Mouse (Mus musculus) embryo, embryonic 10 days (tissue): Measurements from ENCODE around the gene Tstd2.
A peak's percentile ranks its signal among the peaks of the same experiment; 100 is the strongest.

Source experiments
- DNase-seq: peaks from one replicate; pipeline ENCODE4 v3.0.0-alpha.2; 2015; ENCODE audit warnings: low spot score

Gene Tstd2

DNA sequence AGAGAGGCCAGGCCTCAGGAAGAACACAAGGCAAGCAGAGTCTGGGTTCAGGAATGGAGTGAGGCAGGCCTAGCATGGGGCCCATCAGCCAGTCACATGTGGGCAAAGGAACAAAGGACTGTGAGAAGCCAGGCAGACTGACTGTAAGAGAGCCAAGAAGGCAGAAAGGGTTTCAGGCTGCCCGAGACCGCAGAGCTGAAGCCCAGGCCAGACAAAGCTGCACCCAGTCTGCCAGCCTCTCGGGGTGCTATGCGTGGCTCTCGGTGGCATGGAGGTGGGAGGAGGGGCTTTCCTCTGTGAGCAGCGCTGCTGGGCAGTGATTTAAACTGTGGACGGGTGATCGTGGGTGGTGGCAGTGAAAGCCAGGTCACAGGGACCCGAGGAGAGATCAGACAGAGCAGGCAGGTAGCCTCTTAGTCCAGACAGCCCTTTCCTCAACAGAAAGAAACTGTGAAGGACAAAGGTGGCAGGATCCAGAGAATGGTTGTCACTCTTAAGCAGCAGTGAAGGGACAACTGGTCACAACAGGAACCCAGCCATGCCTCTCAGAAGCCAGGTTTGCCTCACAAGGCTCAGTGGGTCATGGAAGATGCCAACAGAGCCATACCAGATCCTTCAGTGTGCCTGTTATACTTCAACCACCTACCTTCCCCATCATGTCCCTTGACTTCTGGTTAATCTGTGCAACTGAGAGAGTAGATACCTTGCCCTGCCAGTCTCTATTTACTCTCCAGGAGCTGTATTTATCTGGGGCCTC lies 53.9 kb downstream of the Tstd2 start:
- no peak for DNase-seq

DNA sequence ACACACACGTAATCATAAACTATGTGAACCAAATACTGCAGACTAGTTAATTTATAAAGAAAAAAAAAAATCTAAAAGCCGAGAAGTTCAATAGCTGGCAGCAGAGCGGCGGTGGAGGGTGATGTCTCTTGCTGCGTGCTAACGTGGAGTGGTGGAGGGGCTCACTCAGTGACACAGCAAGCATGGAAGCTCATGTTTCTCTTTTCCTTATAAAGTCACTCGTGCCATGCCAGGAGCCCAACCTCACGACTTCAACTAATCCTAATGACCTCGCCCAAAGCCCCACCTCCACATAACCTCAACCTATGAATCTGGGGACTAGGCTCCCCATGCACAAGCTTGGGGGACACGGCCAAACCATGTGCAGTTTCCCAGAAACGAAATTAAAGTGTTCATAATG lies 55.9 kb downstream of the Tstd2 start:
- no peak for DNase-seq

DNA sequence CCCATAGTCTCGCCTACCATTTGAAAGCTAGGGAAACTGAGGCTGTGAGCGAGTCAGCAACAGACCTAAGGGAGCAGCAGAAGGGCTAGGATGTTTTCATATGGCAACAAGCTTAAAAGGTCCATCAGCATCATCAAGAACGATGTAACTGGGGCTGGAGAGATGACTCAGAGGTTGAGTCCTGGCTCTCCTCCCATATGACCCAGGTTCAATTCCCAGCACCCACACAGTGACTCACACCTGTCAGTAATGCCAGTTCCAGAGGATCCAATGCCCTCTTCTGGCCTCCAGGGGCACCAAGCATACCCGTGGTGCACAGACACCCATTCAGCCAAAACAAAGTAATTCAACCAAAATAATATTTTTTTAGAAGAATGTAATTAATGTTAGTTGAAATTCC lies 58.2 kb downstream of the Tstd2 start:
- DNase-seq = no peak

DNA sequence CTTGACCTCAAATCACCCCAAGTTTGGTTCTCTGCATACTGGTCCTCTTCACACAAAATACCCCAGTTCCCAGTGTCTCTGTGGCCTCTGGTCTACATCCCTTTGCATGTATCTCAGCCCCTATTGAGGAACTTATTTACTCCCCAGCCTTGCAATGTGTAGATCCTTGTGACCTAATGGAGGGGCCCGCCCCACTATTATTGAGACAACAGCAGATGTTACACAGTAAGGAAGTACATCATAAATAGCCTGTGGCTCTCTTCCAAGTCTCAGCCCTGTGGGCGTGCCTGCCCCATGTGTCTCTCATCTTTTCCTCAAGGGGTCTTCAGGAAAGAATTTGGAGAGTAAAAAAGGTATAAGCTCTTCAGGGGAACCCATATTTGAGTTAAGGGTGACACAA lies 61.6 kb downstream of the Tstd2 start:
- no peak for DNase-seq

DNA sequence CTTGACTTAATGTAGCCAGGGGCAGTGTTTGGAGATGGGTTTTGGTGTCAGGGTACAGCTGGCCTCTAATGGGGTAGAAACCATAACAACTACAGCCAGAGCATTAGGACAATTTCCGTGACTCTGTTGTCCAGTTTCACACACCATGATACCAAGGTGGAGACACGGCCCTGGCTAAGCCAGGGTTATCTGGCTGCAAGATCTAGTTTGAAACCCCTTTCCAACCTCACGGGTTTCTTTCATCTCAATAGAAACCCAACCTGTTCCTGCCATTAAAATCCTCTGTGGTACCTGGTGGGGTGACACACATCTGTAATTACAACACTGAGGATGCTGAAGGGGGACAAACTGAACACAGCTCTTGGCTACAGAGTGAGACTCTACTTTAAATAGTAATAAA lies 62.8 kb downstream of the Tstd2 start:
- DNase-seq = no peak

DNA sequence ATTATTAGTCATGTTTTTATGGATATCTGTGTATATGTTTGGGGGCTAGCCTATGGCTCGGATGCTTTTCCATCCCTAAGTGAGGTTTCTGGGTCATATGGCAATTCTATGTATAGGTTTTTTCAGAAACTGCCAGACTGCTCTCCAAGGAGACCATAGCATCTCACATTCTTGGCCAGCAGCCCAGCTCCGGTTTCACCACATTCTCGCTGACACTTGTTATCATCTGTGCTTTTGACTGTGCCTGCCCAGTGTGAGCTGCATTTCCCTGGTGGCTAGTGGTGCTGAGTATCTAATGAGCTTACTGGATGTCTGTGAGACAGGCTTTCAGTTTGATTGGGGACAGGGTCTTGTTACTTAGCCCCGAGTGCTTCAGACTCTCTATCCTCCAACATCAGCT lies 64.8 kb downstream of the Tstd2 start:
- DNase-seq = peak; percentile 41

DNA sequence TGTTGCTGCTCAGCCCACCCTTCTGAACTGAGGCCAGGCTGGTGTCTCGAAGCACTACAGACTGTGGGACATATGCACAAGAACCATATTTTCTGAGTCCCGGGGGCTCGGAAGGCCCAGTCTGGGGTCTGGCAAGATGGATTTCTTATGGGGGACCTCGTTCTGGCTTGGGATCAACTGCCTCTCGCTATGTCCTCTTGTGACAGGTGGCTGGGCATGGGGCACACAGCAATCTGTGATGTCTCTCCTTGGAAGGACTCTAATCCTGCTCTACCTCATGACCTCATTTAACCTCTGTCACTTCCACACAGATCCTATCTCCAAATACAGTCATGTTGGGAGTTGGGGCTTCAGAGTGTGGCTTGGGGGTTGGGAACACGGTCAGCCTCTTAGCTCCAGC lies 65.9 kb downstream of the Tstd2 start:
- no peak for DNase-seq

DNA sequence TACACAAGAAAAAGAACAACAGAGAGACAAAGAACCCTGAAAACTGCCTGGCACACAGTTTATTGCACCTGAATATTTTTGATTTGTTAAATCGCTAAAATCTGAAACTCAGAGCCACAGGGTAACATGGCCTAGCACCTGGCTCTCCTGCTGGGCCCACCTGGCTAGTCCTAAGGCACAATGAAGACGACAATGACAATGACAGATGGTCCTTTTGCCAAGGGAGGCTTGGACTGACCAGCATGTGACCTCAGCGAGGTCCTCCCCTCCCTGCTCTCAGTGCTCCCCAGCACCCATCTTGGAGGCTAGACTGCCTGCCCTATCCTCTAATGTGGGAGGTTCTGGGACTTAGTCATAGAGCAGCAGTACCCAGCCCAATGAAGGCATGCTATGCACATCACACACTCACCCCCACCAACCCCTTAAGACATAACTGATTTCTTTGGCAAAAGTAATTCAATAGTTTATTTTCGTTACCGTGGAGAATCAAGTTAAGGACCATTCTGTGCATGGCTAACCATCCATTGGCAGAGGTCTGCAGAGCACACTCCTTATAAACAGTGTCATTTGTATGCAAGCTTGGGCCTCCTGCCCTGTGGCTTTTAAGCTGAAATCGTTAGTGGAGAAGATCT lies 68.5 kb downstream of the Tstd2 start:
- DNase-seq = no peak

DNA sequence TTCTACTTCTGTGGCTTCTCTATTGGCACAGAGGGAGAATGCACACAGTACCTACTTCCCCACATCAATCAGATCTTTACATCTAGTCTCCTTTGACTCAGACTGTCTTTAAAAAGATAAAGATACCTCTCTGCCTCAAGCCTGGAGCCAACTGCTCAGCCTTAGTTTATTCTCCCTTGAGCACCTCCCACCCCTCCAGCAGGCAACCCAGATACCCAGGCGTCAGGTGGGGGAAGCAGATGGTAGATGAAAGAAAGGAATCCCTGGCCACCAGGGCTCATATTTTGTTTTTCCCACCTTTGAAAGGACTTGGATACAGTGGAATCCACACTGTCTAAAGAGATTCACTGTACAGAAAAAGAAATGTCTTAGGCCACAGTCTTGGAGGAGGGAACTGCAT lies 69.9 kb downstream of the Tstd2 start:
- DNase-seq = no peak

DNA sequence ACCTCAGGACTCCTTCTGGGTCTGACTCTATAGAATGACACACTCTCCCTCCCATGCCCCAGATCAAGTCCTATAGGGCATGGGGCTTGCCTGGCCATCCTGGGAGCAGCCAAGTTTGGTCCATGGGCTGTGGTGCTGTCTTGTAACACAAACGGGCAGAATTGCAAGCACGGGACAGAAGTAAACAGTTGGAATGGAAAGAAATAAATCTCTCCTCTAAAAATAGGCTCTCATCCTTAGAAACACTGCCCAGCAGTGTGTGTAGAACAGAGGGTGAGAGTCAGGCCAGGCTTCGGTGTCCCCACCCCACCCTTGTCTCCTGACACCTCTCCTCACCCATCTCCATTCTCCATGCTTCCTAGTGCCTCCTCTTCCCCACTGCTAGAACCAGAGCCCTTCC lies 70.4 kb downstream of the Tstd2 start:
- no peak for DNase-seq

DNA sequence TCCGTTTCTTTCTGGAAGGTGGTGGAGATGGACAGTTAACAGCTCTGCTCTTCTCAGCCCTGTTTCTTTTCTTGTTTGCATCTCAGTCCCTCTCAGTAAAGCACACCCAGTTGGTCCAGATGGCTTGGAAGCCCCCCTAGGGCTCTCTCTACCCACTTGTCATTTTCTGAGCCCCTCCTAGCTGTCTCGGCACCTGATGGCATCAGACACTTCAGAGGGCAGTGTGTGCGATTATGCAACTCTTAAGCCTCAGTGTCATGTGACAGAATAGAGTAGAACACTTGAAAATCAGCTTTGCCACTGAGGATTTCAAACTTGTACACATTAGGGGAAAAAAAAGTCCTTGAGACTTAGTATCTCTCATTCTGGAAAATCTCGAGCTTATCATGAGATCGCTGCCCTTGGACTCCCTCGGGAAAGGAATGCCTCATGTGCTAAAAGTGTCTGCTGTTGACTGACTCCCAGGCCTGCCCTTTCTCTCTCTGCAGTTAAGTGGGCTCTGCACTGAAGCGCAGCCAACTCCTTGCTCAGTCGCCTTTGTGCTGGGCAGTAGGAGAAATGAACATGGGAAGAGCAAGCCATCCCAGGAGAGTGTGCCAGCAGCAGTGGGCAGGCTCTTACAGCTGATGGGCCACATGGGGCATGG lies 72.7 kb downstream of the Tstd2 start:
- no peak for DNase-seq

DNA sequence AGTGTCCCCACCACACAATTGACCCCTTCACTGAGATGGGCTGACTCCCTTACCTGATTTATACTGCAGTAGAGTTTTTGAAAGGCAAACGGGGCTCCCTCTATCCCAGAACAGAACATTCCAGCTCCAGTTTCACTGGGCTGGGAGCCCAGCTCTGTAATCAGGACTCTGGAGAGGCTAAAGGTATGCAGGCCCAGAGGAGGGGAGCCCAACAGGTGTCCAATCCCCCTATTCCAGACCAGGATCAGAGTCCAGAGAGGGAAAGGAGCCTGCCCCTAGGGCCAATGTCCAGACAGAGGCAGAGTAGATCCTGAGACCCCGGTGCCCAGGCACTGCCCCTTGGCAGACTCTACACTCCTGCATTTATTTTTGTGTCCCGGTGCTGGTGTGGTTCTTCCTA lies 73.5 kb downstream of the Tstd2 start:
- DNase-seq = no peak
